Comparison of ENCODE assay signal across 10 mouse cellular contexts in the genomic region with DNA sequence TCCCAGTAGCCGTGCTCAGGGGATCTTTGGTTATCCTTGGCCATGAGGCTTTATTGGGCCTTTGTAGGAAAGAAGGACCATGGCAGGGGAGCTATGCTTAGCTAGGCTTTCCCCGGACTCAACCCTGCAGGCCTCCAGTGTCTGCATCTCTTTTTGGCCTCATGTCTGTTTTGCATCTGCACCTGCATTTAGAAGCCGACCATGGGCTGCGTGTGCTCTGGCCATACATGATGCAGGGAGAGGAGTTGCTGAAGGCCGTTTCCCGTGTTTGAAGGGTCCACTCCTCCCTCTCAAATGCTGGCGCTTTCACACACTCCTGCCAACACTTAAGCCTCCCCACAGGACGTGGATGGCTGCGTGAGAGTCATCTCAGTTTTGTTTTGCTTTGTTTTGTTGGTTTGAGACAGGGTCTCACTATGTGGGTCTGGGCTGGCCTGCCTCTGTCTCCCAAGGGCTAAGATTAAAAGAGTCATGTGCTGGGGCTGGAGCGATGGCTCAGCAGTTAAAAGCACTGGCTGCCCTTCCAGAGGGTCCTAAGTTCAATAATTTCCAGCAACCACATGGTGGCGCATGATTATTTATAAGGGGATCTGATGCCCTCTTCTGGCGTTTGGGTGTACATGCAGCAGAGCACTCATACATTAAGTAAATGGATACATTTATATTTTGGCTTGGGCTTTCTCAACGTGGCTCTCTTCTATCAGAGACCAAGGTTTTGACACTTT. TPM values are rescaled to one million over a fixed set of nuclear protein-coding genes. Genes with fewer than 3 reads are reported as not detected.
A peak's percentile ranks its signal among the peaks of the same experiment; 100 is the strongest.
DNase-seq lines count a peak whose midpoint lies in the region; ATAC-seq lines count a peak whose summit lies in the region.
"Had no signal": no experiment of that assay in that cellular context is flagged by ENCODE, and none has a peak within 500 bp of the region (broad histone marks: within the 10 kb centered on the region; RNA-seq: fewer than 3 reads in every experiment).

No protein-coding gene starts in this region.

- no peak overlapping the region for H3K4me3 ChIP-seq in heart, embryonic 11.5 days (ENCODE audit: low read depth, low read length)
- no peak overlapping the region for H3K4me3 ChIP-seq in midbrain, embryonic 10.5 days
- H3K4me3 ChIP-seq: embryonic facial prominence, embryonic 12.5 days; neural tube, embryonic 12.5 days had no signal

- intact Hi-C loops in left cerebral cortex, postnatal 14 days (cut with DNase I) = loop anchor here (10.0 kb wide), 1 partner anchor 265 kb away; no protein-coding TSS in a partner anchor

- WGBS in heart, embryonic 11.5 days (ENCODE audit: insufficient replicate concordance) = 42% methylated on average over 13 of the region's 13 CpGs
- WGBS in midbrain, embryonic 10.5 days = 46% methylated on average over 13 of the region's 13 CpGs

- no peaks in the 10 kb centered on the region for H3K9me3 ChIP-seq in heart, embryonic 11.5 days (replicated peaks; ENCODE audit: control insufficient read depth, low read length)
- H3K9me3 ChIP-seq in midbrain, embryonic 10.5 days (replicated peaks) = no peaks in the 10 kb centered on the region
- H3K9me3 ChIP-seq: embryonic facial prominence, embryonic 12.5 days; neural tube, embryonic 12.5 days had no signal

- no peak overlapping the region for H3K9ac ChIP-seq in heart, embryonic 11.5 days (ENCODE audit: low read depth, low read length)
- H3K9ac ChIP-seq: embryonic facial prominence, embryonic 12.5 days; neural tube, embryonic 12.5 days had no signal

- H3K36me3 ChIP-seq in heart, embryonic 11.5 days (ENCODE audit: control insufficient read depth, insufficient read depth, low read length) = no peaks in the 10 kb centered on the region
- H3K36me3 ChIP-seq in midbrain, embryonic 10.5 days = no peaks in the 10 kb centered on the region
- H3K36me3 ChIP-seq: embryonic facial prominence, embryonic 12.5 days; neural tube, embryonic 12.5 days had no signal

- ATAC-seq in heart, embryonic 11.5 days (replicated peaks; ENCODE audit: insufficient number of reproducible peaks, low FRiP score, low TSS enrichment) = no peak
- ATAC-seq in erythroblast, adult 5-6 weeks (replicated peaks; ENCODE audit: low FRiP score, poor library complexity, severe bottlenecking) = peak; percentile 71

- no peak overlapping the region for H3K4me2 ChIP-seq in heart, embryonic 11.5 days
- H3K4me2 ChIP-seq: embryonic facial prominence, embryonic 12.5 days; neural tube, embryonic 12.5 days had no signal

- H3K27me3 ChIP-seq in heart, embryonic 11.5 days (ENCODE audit: control insufficient read depth, insufficient read depth, low read length) = peaks cover 21% of the 10 kb centered on the region
- H3K27me3 ChIP-seq in midbrain, embryonic 10.5 days (ENCODE audit: low read depth, poor library complexity, severe bottlenecking) = peaks cover 26% of the 10 kb centered on the region

- peak; percentile 91 for DNase-seq in heart, adult 11 months
- peak; percentile 70 for DNase-seq in adrenal gland, postnatal 14 days
- DNase-seq in hindlimb bud, embryonic 11.5 days (ENCODE audit: extremely low spot score, low read depth, low spot score) = peak; percentile 70
- DNase-seq in left cerebral cortex, postnatal 14 days (ENCODE audit: low spot score in 2 of 2) = peak; percentile 75 to 83
- peak; percentile 59 for DNase-seq in midbrain, embryonic 10.5 days (ENCODE audit: low spot score)
- peak; percentile 15 for DNase-seq in spleen, adult 12 weeks (ENCODE audit: low spot score)

- H3K4me1 ChIP-seq in heart, embryonic 11.5 days (ENCODE audit: control insufficient read depth, insufficient read depth, low read length) = no peaks in the 10 kb centered on the region
- peaks cover 17% of the 10 kb centered on the region for H3K4me1 ChIP-seq in midbrain, embryonic 10.5 days
- H3K4me1 ChIP-seq: embryonic facial prominence, embryonic 12.5 days had no signal

- no peak overlapping the region for H3K27ac ChIP-seq in heart, embryonic 11.5 days (ENCODE audit: low read depth, low read length)
- no peak overlapping the region for H3K27ac ChIP-seq in midbrain, embryonic 10.5 days (replicated peaks)
- H3K27ac ChIP-seq: embryonic facial prominence, embryonic 12.5 days; neural tube, embryonic 12.5 days had no signal

RNA-seq across cellular contexts. Expression of a gene that starts 4.1 kb away (rescaled TPM):
- polyA plus RNA-seq in heart, embryonic 11.5 days (2014; fragmentation: Nextera tagmentation; extraction: Ambion mirVana) = 1.3 and 1.6 TPM in 2 replicates
- 3.5 and 6.6 TPM in 2 replicates for total RNA-seq in adrenal gland, postnatal 14 days (2021)
- not detected in 2 replicates for total RNA-seq in erythroblast, adult 5-6 weeks (2015; ENCODE audit: low replicate concordance)
- total RNA-seq in erythroblast, adult 5-6 weeks (2017; ENCODE audit: low replicate concordance) = 0.42 TPM in 1 of 2 replicates, not detected in the other
- total RNA-seq in left cerebral cortex, postnatal 14 days (2021) = 100 to 1,000 TPM; 568 to 604 TPM
- polyA plus RNA-seq in midbrain, embryonic 10.5 days (2016; fragmentation: Nextera tagmentation; extraction: Ambion mirVana) = 36.4 and 55.1 TPM in 2 replicates

RNA-seq across cellular contexts. Expression of a gene that starts 30.1 kb away (rescaled TPM):
- 13.2 and 16.5 TPM in 2 replicates for polyA plus RNA-seq in heart, embryonic 11.5 days (2014; fragmentation: Nextera tagmentation; extraction: Ambion mirVana)
- total RNA-seq in adrenal gland, postnatal 14 days (2021) = 44.8 and 47.3 TPM in 2 replicates
- 6.5 and 18.8 TPM in 2 replicates for total RNA-seq in erythroblast, adult 5-6 weeks (2015; ENCODE audit: low replicate concordance)
- total RNA-seq in erythroblast, adult 5-6 weeks (2017; ENCODE audit: low replicate concordance) = 15.3 and 17.2 TPM in 2 replicates
- 10 to 100 TPM; 93.1 to 93.2 TPM for total RNA-seq in left cerebral cortex, postnatal 14 days (2021)
- 11.0 and 11.6 TPM in 2 replicates for polyA plus RNA-seq in midbrain, embryonic 10.5 days (2016; fragmentation: Nextera tagmentation; extraction: Ambion mirVana)

Comparison
In these comparisons a context has a peak if more than half of its experiments do, and no peak if none do; other contexts are left out.
1. DNase-seq: peak in every context shown above with its lines; median percentile 91 in heart, adult 11 months; 79 in left cerebral cortex, postnatal 14 days; 70 in adrenal gland, postnatal 14 days; 70 in hindlimb bud, embryonic 11.5 days; 59 in midbrain, embryonic 10.5 days; 15 in spleen, adult 12 weeks.
2. RNA of a gene that starts 4.1 kb away (total RNA-seq): 568 to 604 TPM in left cerebral cortex, postnatal 14 days; 3.5 to 6.6 TPM in adrenal gland, postnatal 14 days and 0.42 TPM in erythroblast, adult 5-6 weeks; every median in the first group is over 10 times any median in the second.